Mouse (Mus musculus): ENCODE data around the gene Tppp2. TPM values are rescaled to one million over a fixed set of nuclear protein-coding genes. Genes with fewer than 3 reads are reported as not detected.

Gene Tppp2
- polyA plus RNA-seq, 1 experiment from 2014 or later: not detected

DNA sequence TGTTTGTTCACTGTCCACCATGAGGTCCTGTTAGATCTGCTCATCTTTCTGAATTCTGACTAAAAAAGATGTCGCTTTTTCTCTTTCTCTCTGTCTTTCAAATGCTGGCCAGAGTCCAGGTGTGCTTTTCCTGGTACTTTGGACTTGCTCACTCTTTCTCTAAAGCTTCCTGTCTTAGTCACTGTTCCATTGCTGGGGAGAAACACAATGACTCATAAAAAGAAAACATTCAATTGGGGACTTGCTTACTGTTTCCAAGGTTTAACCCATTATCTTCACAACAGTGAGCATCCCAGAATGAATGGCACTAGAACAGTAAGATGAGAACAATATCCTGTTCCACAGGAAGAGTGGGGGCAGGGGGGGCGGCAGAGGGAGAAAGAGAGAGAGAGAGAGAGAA lies 42.1 kb downstream of the Tppp2 start:
- H3K27ac ChIP-seq (ENCODE audit: low read depth): no peak overlapping the region
- no peaks in the 10 kb centered on the region for H3K4me1 ChIP-seq (ENCODE audit: insufficient read depth)
- H3K36me3 ChIP-seq (replicated peaks; ENCODE audit: insufficient read depth, low read length): no peaks in the 10 kb centered on the region
- no peak overlapping the region for H3K4me3 ChIP-seq (ENCODE audit: low read depth, low read length)
- no peak for ATAC-seq
- WGBS (ENCODE audit: insufficient replicate concordance): 71% methylated on average over 2 of the region's 2 CpGs
- no peak for DNase-seq
- H3K9ac ChIP-seq (replicated peaks): no peak overlapping the region
- TF ChIP-seq EP300 (IDR thresholded peaks at IDR 0.05; ENCODE audit: low read depth) (no peak), CTCF (IDR thresholded peaks at IDR 0.05; ENCODE audit: low read depth) (no peak)
- H3K27me3 ChIP-seq (ENCODE audit: insufficient read depth, low read length): no peaks in the 10 kb centered on the region
- no peaks in the 10 kb centered on the region for H3K9me3 ChIP-seq (ENCODE audit: low read length)
- H3K4me2 ChIP-seq (ENCODE audit: low read depth, low read length): no peak overlapping the region

DNA sequence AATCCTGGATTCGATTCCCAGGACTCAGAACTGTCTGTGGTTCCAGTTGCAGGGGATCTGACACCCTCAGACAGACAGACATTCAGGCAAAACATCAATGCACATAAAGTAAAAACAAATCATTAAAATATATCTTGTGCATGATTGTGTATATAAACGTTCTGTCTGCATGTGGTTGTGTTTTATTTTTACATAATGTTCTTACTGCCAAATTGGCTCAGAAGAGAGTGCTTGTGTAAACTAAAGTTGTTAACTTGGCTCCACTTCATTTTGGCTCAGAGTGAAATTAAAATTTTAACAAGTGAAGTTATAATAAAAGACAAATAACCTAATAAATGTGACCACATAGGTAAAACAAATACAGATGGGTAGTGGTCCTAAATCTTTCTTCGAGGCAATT lies 49.2 kb downstream of the Tppp2 start:
- Histone ChIP-seq H3K27ac (ENCODE audit: low read depth) (no peak overlapping the region), H3K4me1 (ENCODE audit: insufficient read depth) (no peaks in the 10 kb centered on the region), H3K9me3 (ENCODE audit: low read length) (no peaks in the 10 kb centered on the region), H3K27me3 (ENCODE audit: insufficient read depth, low read length) (no peaks in the 10 kb centered on the region), H3K9ac (replicated peaks) (no peak overlapping the region), H3K4me3 (ENCODE audit: low read depth, low read length) (no peak overlapping the region), H3K4me2 (ENCODE audit: low read depth, low read length) (no peak overlapping the region), H3K36me3 (replicated peaks; ENCODE audit: insufficient read depth, low read length) (no peaks in the 10 kb centered on the region)
- DNase-seq (no peak), ATAC-seq (no peak)
- TF ChIP-seq EP300 (IDR thresholded peaks at IDR 0.05; ENCODE audit: low read depth) (no peak), CTCF (IDR thresholded peaks at IDR 0.05; ENCODE audit: low read depth) (no peak)
- WGBS (ENCODE audit: insufficient replicate concordance): 67% methylated on average over 3 of the region's 3 CpGs

Other genes with a start within 250 kb of the Tppp2 start
- not detected in 2 replicates for gene Gm17079, start 223.0 kb upstream of the Tppp2 start, polyA plus RNA-seq (2015; fragmentation: Nextera tagmentation; extraction: Ambion mirVana)
- not detected in 2 replicates for gene Gm5800, start 201.2 kb upstream of the Tppp2 start, polyA plus RNA-seq (2015; fragmentation: Nextera tagmentation; extraction: Ambion mirVana)
- gene Ang4, start 144.8 kb upstream of the Tppp2 start, polyA plus RNA-seq (2015; fragmentation: Nextera tagmentation; extraction: Ambion mirVana): not detected in 2 replicates
- not detected in 2 replicates for gene AY358078, start 118.4 kb upstream of the Tppp2 start, polyA plus RNA-seq (2015; fragmentation: Nextera tagmentation; extraction: Ambion mirVana)
- gene Ear6, start 64.7 kb upstream of the Tppp2 start, polyA plus RNA-seq (2015; fragmentation: Nextera tagmentation; extraction: Ambion mirVana): 2.7 and 3.0 TPM in 2 replicates
- gene Mettl17, start 33.6 kb upstream of the Tppp2 start, polyA plus RNA-seq (2015; fragmentation: Nextera tagmentation; extraction: Ambion mirVana): 9.4 and 10.8 TPM in 2 replicates
- gene Slc39a2, start 25.5 kb upstream of the Tppp2 start, polyA plus RNA-seq (2015; fragmentation: Nextera tagmentation; extraction: Ambion mirVana): 0.06 and 0.07 TPM in 2 replicates
- 346 and 352 TPM in 2 replicates for gene Ndrg2, start 4.3 kb upstream of the Tppp2 start, polyA plus RNA-seq (2015; fragmentation: Nextera tagmentation; extraction: Ambion mirVana)
- gene Rnase13, start 4.3 kb downstream of the Tppp2 start, polyA plus RNA-seq (2015; fragmentation: Nextera tagmentation; extraction: Ambion mirVana): not detected in 2 replicates
- gene Arhgef40, start 66.3 kb downstream of the Tppp2 start, polyA plus RNA-seq (2015; fragmentation: Nextera tagmentation; extraction: Ambion mirVana): 5.8 and 7.2 TPM in 2 replicates
- 0.23 and 0.31 TPM in 2 replicates for gene Tmem253, start 97.2 kb downstream of the Tppp2 start, polyA plus RNA-seq (2015; fragmentation: Nextera tagmentation; extraction: Ambion mirVana)
- 8.8 and 9.0 TPM in 2 replicates for gene Zfp219, start 102.3 kb downstream of the Tppp2 start, polyA plus RNA-seq (2015; fragmentation: Nextera tagmentation; extraction: Ambion mirVana)
- not detected in 2 replicates for gene Olfr221, start 124.0 kb downstream of the Tppp2 start, polyA plus RNA-seq (2015; fragmentation: Nextera tagmentation; extraction: Ambion mirVana)
- gene Hnrnpc, start 185.6 kb downstream of the Tppp2 start, polyA plus RNA-seq (2015; fragmentation: Nextera tagmentation; extraction: Ambion mirVana): 124 and 129 TPM in 2 replicates
- 23.9 and 30.7 TPM in 2 replicates for gene Rpgrip1, start 192.3 kb downstream of the Tppp2 start, polyA plus RNA-seq (2015; fragmentation: Nextera tagmentation; extraction: Ambion mirVana)

Measured in liver, postnatal 0 days (tissue).